Mouse (Mus musculus) liver, embryonic 12.5 days (tissue): Measurements from ENCODE around the gene Cldn7. TPM values are rescaled to one million over a fixed set of nuclear protein-coding genes. Genes with fewer than 3 reads are reported as not detected.

ENCODE experiments used
- ATAC-seq: fragments of 200-750 bp; cut with Nextera tagmentation; 2 replicates; pipeline ENCODE4 v1.8.0; 2017; ENCODE audit warnings: moderate number of reproducible peaks, mild to moderate bottlenecking, moderate library complexity
- H3K27ac ChIP-seq: fragments of 300-500 bp; sonication (generic); 2 replicates; pipeline ENCODE4 v1.5.1; 2016; ENCODE audit warnings: mild to moderate bottlenecking
- H3K27me3 ChIP-seq: fragments of 300-500 bp; sonication (generic); replicated peaks from 2 replicates; pipeline ENCODE4 v1.6.1; 2016; ENCODE audit warnings: mild to moderate bottlenecking, moderate library complexity
- H3K36me3 ChIP-seq: fragments of 300-500 bp; sonication (generic); 2 replicates; pipeline ENCODE4 v1.6.1; 2016; ENCODE audit warnings: mild to moderate bottlenecking, moderate library complexity
- H3K4me1 ChIP-seq: fragments of 300-500 bp; sonication (generic); 2 replicates; pipeline ENCODE4 v1.6.1; 2016
- H3K4me2 ChIP-seq: fragments of 300-500 bp; sonication (generic); 2 replicates; pipeline ENCODE4 v1.6.1; 2016; ENCODE audit warnings: mild to moderate bottlenecking, moderate library complexity
- H3K4me3 ChIP-seq: fragments of 300-500 bp; sonication (generic); 2 replicates; pipeline ENCODE4 v1.5.1; 2016; ENCODE audit warnings: mild to moderate bottlenecking, moderate library complexity
- H3K9ac ChIP-seq: fragments of 300-500 bp; sonication (generic); 2 replicates; pipeline ENCODE4 v1.6.1; 2016; ENCODE audit warnings: mild to moderate bottlenecking, moderate library complexity
- H3K9me3 ChIP-seq: fragments of 300-500 bp; sonication (generic); replicated peaks from 2 replicates; pipeline ENCODE4 v1.6.1; 2016; ENCODE audit warnings: mild to moderate bottlenecking, moderate library complexity
- WGBS: fragments of 180-500 bp; shearing (Covaris S2); methylation state at CpG from one replicate; pipeline ENCODE4 v1.1.7; 2016; ENCODE audit not compliant: insufficient replicate concordance; 5-methylcytosine and 5-hydroxymethylcytosine counted together
- polyA plus RNA-seq: library from polyadenylated mRNA; unstranded; fragments of >200 nt; fragmentation: Nextera tagmentation; extraction: Ambion mirVana; gene quantifications from 2 replicates; pipeline ENCODE4 v1.2.1, GENCODE M21; 2016

The Cldn7 gene
- polyA plus RNA-seq, 1 experiment from 2014 or later, result 3.3 TPM

- peaks cover 53% of the 10 kb centered on the region for H3K36me3 ChIP-seq
- H3K9me3 ChIP-seq, result no peaks in the 10 kb centered on the region
- no peak for ATAC-seq
- H3K27me3 ChIP-seq, result no peaks in the 10 kb centered on the region
- H3K9ac ChIP-seq, result peak overlapping the region; percentile 99
- peak overlapping the region; percentile 91 for H3K4me2 ChIP-seq
- H3K4me3 ChIP-seq, result peak overlapping the region; percentile 99
- peaks cover 34% of the 10 kb centered on the region for H3K4me1 ChIP-seq
- peak overlapping the region; percentile 98 for H3K27ac ChIP-seq
- 40% methylated on average over 5 of the region's 5 CpGs for WGBS
Measured at GRCm38 (mm10) chr11:69982877-69983276, 18.3 kb downstream of the Cldn7 start.

DNA sequence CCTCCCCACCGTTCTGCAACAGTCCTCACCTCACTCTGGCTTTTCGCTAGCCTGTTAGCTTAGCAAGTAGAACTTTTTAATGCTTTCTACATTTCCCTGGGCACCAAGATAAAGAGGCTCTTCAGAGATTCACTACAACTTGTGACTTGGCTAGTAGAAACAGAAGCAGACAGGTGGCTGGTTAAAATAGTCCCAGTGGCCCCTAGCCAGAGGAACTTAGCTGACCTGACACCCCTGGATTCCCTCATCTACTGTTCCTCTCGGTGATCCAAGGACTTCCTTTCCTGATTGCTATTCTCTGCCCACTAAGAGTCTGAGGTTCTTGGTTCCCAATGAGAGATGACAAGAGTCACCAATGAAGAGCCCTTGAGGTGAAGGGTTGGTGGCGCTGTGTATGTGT lies 18.8 kb downstream of the Cldn7 start:
- Histone ChIP-seq H3K4me1 (peaks cover 34% of the 10 kb centered on the region), H3K27me3 (no peaks in the 10 kb centered on the region), H3K27ac (peak overlapping the region; percentile 98), H3K9me3 (no peaks in the 10 kb centered on the region), H3K9ac (peak overlapping the region; percentile 99; the same call in 1 of the 2 replicates), H3K4me2 (peak overlapping the region; percentile 91), H3K36me3 (peaks cover 54% of the 10 kb centered on the region), H3K4me3 (no peak overlapping the region; the same call in 1 of the 2 replicates)
- WGBS, result 81% methylated on average over 4 of the region's 4 CpGs
- ATAC-seq, result no peak

DNA sequence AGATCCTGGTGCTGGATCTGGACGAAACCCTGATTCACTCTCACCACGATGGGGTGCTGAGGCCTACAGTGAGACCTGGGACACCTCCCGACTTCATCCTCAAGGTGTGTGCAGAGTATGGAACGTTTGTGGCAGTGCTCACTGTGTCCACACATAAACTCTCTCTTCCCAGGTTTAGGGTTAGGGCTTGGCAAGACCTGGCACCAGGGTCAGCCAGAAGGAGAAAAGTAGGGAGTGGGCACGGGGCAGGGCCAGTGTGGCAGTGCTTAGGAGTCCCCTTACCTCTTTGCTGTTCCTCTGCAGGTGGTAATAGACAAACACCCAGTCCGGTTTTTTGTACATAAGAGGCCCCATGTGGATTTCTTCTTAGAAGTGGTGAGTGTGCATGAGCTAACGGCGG lies 19.9 kb downstream of the Cldn7 start:
- Histone ChIP-seq H3K9ac (no peak overlapping the region), H3K4me1 (peaks cover 27% of the 10 kb centered on the region), H3K4me3 (no peak overlapping the region), H3K27me3 (no peaks in the 10 kb centered on the region), H3K4me2 (no peak overlapping the region), H3K36me3 (peaks cover 60% of the 10 kb centered on the region), H3K27ac (no peak overlapping the region), H3K9me3 (no peaks in the 10 kb centered on the region)
- no peak for ATAC-seq
- WGBS, result 83% methylated on average over 8 of the region's 8 CpGs

- peak overlapping the region; percentile 86; the same call in 1 of the 2 replicates for H3K4me3 ChIP-seq
- H3K9me3 ChIP-seq, result no peaks in the 10 kb centered on the region
- H3K36me3 ChIP-seq, result peaks cover 80% of the 10 kb centered on the region
- H3K4me1 ChIP-seq, result peaks cover 29% of the 10 kb centered on the region
- H3K9ac ChIP-seq, result no peak overlapping the region
- H3K27me3 ChIP-seq, result no peaks in the 10 kb centered on the region
- peak overlapping the region; percentile 82; the same call in 1 of the 2 replicates for H3K4me2 ChIP-seq
- ATAC-seq, result no peak
- H3K27ac ChIP-seq, result peak overlapping the region; percentile 97
- WGBS, result 81% methylated on average over 8 of the region's 8 CpGs
Measured at GRCm38 (mm10) chr11:69989949-69990348, 25.4 kb downstream of the Cldn7 start.

- Histone ChIP-seq H3K4me3 (peak within 1 kb of the TSS; percentile 86), H3K4me1 (peaks cover 31% of the 10 kb centered on the region), H3K4me2 (peak within 1 kb of the TSS; percentile 82), H3K27me3 (no peaks in the 10 kb centered on the region), H3K27ac (peak within 1 kb of the TSS; percentile 97), H3K36me3 (peaks cover 70% of the 10 kb centered on the region), H3K9ac (peak within 1 kb of the TSS; percentile 87), H3K9me3 (no peaks in the 10 kb centered on the region)
- ATAC-seq, result peak; percentile 71
- WGBS, result under 1% methylated on average over 40 of the region's 40 CpGs
Measured at GRCm38 (mm10) chr11:69990850-69991691, 26.5 kb downstream of the Cldn7 start, which contains the start of gene Gabarap. Gene Gabarap, plus strand, starts transcription at chr11:69991143.

GRCm38 (mm10) chr11:69991711-69992110 lies 27.1 kb downstream of the Cldn7 start:
- H3K4me3 ChIP-seq, result peak overlapping the region; percentile 86
- peaks cover 31% of the 10 kb centered on the region for H3K4me1 ChIP-seq
- H3K27ac ChIP-seq, result peak overlapping the region; percentile 97
- H3K9ac ChIP-seq, result peak overlapping the region; percentile 87
- H3K36me3 ChIP-seq, result peaks cover 64% of the 10 kb centered on the region
- peak; percentile 31 for ATAC-seq
- no peaks in the 10 kb centered on the region for H3K27me3 ChIP-seq
- WGBS, result 0% methylated on average over 15 of the region's 15 CpGs
- peak overlapping the region; percentile 82 for H3K4me2 ChIP-seq
- H3K9me3 ChIP-seq, result no peaks in the 10 kb centered on the region

- H3K9me3 ChIP-seq, result no peaks in the 10 kb centered on the region
- peak overlapping the region; percentile 86 for H3K4me3 ChIP-seq
- peak overlapping the region; percentile 82 for H3K4me2 ChIP-seq
- H3K27me3 ChIP-seq, result no peaks in the 10 kb centered on the region
- peaks cover 57% of the 10 kb centered on the region for H3K36me3 ChIP-seq
- peak overlapping the region; percentile 87 for H3K9ac ChIP-seq
- ATAC-seq, result no peak
- H3K27ac ChIP-seq, result peak overlapping the region; percentile 61
- WGBS, result 86% methylated on average over 10 of the region's 10 CpGs
- peaks cover 37% of the 10 kb centered on the region for H3K4me1 ChIP-seq
Measured at GRCm38 (mm10) chr11:69992396-69992795, 27.8 kb downstream of the Cldn7 start.

DNA sequence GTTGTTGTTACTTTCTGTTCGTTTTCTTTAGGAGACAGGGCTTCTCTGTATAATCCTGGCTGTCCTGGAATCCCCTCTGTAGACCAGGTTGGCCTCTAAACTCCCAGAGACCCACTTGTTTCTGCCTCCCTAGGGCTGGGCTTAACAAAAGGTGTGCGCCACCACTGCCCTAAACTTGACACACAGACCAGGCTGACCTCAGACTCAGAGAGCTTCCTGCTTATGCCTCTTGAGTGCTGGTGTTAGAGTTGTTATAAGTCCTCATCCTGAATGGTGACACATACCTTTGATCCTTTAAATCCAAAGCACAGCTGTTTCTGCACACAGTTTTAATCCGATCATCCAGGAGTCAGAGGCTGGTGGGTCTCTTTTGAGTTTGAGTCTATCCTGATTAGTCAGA lies 28.4 kb downstream of the Cldn7 start:
- Histone ChIP-seq H3K9ac (peak overlapping the region; percentile 87; the same call in 1 of the 2 replicates), H3K4me2 (peak overlapping the region; percentile 82), H3K36me3 (peaks cover 57% of the 10 kb centered on the region), H3K4me3 (peak overlapping the region; percentile 86), H3K9me3 (no peaks in the 10 kb centered on the region), H3K27ac (peak overlapping the region; percentile 18; the same call in 1 of the 2 replicates), H3K4me1 (peaks cover 42% of the 10 kb centered on the region), H3K27me3 (no peaks in the 10 kb centered on the region)
- no peak for ATAC-seq
- WGBS, result 86% methylated on average over 3 of the region's 3 CpGs

DNA sequence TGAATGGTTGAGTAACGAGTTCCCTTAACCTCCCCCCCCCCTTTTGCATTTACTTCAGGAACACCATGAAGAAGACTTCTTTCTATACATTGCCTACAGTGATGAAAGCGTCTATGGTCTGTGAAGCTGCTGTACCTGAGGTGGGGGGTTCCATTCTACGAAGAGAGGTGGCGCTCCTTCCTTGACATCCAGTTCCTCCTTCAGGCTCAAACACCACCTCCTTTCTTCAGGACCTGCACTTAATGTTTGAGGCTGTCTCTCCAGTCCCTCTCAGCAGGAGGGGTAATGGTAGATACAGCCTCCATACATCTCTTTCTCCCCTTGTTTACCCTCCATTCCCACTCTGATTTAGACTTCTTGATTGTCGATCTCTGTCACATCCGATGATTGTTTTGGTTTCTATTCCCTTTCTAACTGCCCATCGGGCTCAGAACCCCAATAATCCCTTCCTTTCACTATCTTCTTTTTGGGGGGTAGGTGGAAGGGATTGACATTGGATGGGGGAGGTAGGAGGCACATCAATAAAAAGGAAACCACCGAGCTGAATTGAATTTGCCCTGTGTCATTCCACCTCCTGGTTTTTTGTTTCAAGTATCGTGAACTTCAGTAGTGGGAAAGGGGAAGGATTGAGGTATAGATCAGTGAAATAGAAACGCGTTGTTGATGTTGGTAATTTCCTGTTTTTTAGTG lies 30.0 kb downstream of the Cldn7 start:
- WGBS, result 74% methylated on average over 11 of the region's 11 CpGs
- peaks cover 57% of the 10 kb centered on the region for H3K36me3 ChIP-seq
- H3K4me2 ChIP-seq, result peak overlapping the region; percentile 88
- H3K9me3 ChIP-seq, result no peaks in the 10 kb centered on the region
- peaks cover 58% of the 10 kb centered on the region for H3K4me1 ChIP-seq
- no peaks in the 10 kb centered on the region for H3K27me3 ChIP-seq
- H3K4me3 ChIP-seq, result peak overlapping the region; percentile 97
- H3K27ac ChIP-seq, result peak overlapping the region; percentile 97
- ATAC-seq, result no peak
- H3K9ac ChIP-seq, result peak overlapping the region; percentile 99

DNA sequence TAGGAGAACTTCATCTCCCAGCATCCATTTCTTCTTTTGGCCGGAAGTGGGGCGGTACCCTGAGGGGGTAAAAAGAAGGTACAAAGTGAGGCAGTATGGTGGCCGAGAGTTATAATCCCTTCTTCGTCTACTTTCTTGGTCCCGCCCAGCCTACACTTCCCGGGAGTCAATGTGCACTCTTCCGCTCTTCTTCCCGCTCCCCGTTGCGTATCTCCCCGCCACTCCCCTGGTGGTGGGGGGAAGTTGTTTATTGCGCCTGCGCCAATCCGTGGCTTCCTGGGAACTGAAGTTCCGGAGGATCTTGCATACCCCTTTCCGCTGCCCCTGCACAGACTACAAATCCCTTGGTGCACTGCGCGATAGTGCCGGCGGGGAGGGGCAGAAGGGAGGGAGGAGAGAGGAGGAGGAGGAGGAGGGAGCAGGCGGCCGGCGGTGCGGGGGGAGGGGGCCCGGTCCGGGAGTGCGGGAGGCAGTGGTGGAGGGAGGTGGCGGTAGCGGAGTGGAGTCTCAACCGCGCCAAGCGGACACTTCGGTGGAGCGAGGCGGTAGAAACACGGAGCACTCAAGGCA lies 30.9 kb downstream of the Cldn7 start, which contains the start of gene Phf23:
TSS of gene Phf23 (plus strand) at position 387 of the 570 bp plus-strand sequence.
- Histone ChIP-seq H3K4me1 (peaks cover 58% of the 10 kb centered on the region), H3K4me3 (peak within 1 kb of the TSS; percentile 97), H3K9ac (peak within 1 kb of the TSS; percentile 99), H3K4me2 (peak within 1 kb of the TSS; percentile 88), H3K27me3 (no peaks in the 10 kb centered on the region), H3K9me3 (no peaks in the 10 kb centered on the region), H3K27ac (peak within 1 kb of the TSS; percentile 97), H3K36me3 (peaks cover 54% of the 10 kb centered on the region)
- peak; percentile 82 for ATAC-seq
- 1% methylated on average over 36 of the region's 36 CpGs for WGBS

DNA sequence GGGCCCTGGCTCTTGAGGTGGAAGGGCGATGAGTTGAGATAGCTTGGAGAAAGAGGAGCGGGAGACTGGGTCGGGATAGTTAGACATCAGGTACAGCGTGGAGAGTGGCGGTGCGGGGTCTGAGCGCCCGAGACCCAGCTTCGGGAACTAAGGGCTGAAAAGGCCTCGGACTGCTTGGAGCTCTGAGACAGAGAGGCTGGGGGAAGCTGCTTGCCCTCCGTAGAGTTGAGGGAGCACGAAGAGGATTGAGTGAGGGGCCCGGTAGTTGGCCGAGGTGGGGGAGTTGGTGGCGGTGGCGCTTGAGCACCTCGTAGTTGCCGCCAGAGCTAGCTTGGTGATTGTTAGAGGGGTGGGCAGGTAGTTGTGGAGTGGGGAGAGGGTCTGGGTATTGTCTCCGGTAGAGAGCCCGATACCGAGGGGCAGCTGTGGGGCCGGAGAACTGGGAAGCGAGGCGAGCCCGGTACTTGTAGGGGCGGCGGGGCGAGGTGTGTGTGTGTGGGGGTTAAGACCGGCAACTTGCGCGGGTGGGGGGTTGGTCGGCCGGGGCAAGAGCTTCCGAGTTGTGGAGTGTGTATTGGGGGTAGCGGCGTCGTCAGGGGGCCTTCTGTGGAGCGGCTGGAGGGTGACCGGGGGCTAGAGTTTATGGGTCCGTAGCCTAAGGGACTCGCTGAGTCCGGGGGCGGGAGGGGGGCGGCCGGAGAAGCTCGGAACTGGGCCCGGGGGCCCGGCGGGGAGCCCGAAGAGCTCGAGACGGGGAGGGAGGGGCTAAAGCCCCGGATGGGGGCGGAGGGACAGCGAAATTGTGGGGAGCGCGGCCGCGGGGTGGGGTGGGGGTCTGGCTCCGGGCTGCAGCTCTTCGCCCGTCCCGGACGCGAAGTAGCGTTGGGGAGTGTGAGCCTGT lies 31.8 kb downstream of the Cldn7 start:
- peak; percentile 17 for ATAC-seq

More for the DNA sequence above, 31.8 kb downstream of the Cldn7 start:
- Histone ChIP-seq H3K9ac (peak overlapping the region; percentile 99), H3K27me3 (no peaks in the 10 kb centered on the region), H3K4me2 (peak overlapping the region; percentile 88), H3K4me1 (peaks cover 64% of the 10 kb centered on the region), H3K36me3 (peaks cover 53% of the 10 kb centered on the region), H3K9me3 (no peaks in the 10 kb centered on the region), H3K27ac (peak overlapping the region; percentile 97), H3K4me3 (peak overlapping the region; percentile 97)
- under 1% methylated on average over 65 of the region's 66 CpGs for WGBS
